Mouse (Mus musculus) forebrain, embryonic 14.5 days (tissue): Measurements from ENCODE around the gene 3110021N24Rik. TPM values are rescaled to one million over a fixed set of nuclear protein-coding genes. Genes with fewer than 3 reads are reported as not detected.

ENCODE experiments used
- ATAC-seq: fragments of 200-750 bp; cut with Nextera tagmentation; 2 replicates; pipeline ENCODE4 v1.8.0; 2017; ENCODE audit warnings: mild to moderate bottlenecking, moderate library complexity
- DNase-seq: peaks from one replicate; pipeline ENCODE4 v3.0.0-alpha.2; 2015; ENCODE audit warnings: low spot score
- H3K27ac ChIP-seq: fragments of 300-500 bp; sonication (generic); 2 replicates; pipeline ENCODE4 v1.5.1; 2014; ENCODE audit warnings: low read depth, mild to moderate bottlenecking, control low read depth, low read length, moderate library complexity
- H3K27me3 ChIP-seq: fragments of 300-500 bp; sonication (generic); replicated peaks from 2 replicates; pipeline ENCODE4 v1.6.1; 2014; ENCODE audit warnings: low read length, control low read depth, mixed read lengths; ENCODE audit not compliant: control insufficient read depth, insufficient read depth
- H3K36me3 ChIP-seq: fragments of 300-500 bp; sonication (generic); 2 replicates; pipeline ENCODE4 v1.6.1; 2014; ENCODE audit warnings: low read length, control low read depth; ENCODE audit not compliant: control insufficient read depth, insufficient read depth
- H3K4me1 ChIP-seq: fragments of 300-500 bp; sonication (generic); 2 replicates; pipeline ENCODE4 v1.6.1; 2014; ENCODE audit warnings: antibody characterized with exemption, low read length, control low read depth; ENCODE audit not compliant: control insufficient read depth, insufficient read depth
- H3K4me2 ChIP-seq: fragments of 300-500 bp; sonication (generic); 2 replicates; pipeline ENCODE4 v1.6.1; 2014; ENCODE audit warnings: mild to moderate bottlenecking, control low read depth, low read length
- H3K4me3 ChIP-seq: fragments of 300-500 bp; sonication (generic); 2 replicates; pipeline ENCODE4 v1.5.1; 2014; ENCODE audit warnings: low read depth, low read length, control low read depth
- H3K9ac ChIP-seq: fragments of 300-500 bp; sonication (generic); 2 replicates; pipeline ENCODE4 v1.6.1; 2014; ENCODE audit warnings: mild to moderate bottlenecking, low read length, control low read depth, moderate library complexity
- H3K9me3 ChIP-seq: fragments of 300-500 bp; sonication (generic); replicated peaks from 2 replicates; pipeline ENCODE4 v1.6.1; 2016; ENCODE audit warnings: low read length, control low read depth, mixed read lengths; ENCODE audit not compliant: control insufficient read depth
- WGBS: fragments of 180-500 bp; shearing (Covaris S2); extraction: QIAGEN DNeasy Blood & Tissue Kit; methylation state at CpG from one replicate; pipeline ENCODE4 v1.1.7; 2014; 5-methylcytosine and 5-hydroxymethylcytosine counted together
- polyA plus RNA-seq: library from polyadenylated mRNA; unstranded; fragments of >200 nt; fragmentation: Nextera tagmentation; extraction: Ambion mirVana; gene quantifications from 2 replicates; pipeline ENCODE4 v1.2.1, GENCODE M21; 2014

Gene 3110021N24Rik
- polyA plus RNA-seq, 1 experiment from 2014 or later: 1.2 TPM

DNA sequence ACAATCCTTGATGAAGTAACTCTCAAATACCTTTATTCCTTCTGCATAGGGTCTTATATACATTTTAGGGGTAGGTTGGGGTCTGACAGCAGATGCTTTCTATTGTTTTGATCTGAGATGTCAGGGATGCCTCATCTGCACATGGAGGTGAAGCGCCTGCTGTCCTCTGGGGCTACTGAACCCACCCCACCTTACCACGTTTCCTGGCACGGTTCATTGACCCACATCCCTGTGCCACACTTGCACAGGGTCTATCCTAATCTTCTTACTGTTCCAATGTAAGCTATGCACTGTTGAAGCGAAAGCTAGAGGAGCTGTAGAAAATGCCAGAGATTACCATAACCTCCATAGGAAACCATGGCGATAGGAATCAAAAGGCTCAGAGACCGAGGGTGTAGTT, 92.1 kb downstream of the 3110021N24Rik start:
- DNase-seq (no peak), ATAC-seq (no peak)
- no peaks in the 10 kb centered on the region for H3K9me3 ChIP-seq
- no peak overlapping the region for H3K27ac ChIP-seq
- no peak overlapping the region for H3K4me2 ChIP-seq
- H3K4me3 ChIP-seq: no peak overlapping the region
- no peaks in the 10 kb centered on the region for H3K27me3 ChIP-seq
- H3K9ac ChIP-seq: no peak overlapping the region
- H3K4me1 ChIP-seq: no peaks in the 10 kb centered on the region
- 71% methylated on average over 6 of the region's 6 CpGs for WGBS
- H3K36me3 ChIP-seq: peaks cover 7% of the 10 kb centered on the region

DNA sequence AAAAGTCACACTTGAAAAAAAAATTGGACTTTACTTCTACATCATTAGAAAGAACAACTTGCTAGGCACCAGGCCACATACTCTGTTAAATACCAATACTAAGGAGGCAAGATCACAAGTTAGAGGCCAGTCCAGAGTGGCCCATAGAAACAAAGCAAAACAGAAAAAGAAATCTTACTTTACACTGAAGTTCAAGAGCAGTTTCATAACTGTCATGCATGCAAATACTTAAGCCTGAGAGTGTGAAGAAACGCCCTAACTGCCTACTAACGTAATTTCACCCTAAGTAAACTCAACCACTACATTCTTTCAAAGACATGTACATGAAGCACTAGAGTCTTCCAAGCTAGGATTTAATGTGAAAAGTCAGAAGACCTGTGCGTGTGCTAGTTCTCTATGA, 106.2 kb downstream of the 3110021N24Rik start:
- H3K36me3 ChIP-seq: peaks cover 81% of the 10 kb centered on the region
- WGBS: 94% methylated on average over 3 of the region's 3 CpGs

DNA sequence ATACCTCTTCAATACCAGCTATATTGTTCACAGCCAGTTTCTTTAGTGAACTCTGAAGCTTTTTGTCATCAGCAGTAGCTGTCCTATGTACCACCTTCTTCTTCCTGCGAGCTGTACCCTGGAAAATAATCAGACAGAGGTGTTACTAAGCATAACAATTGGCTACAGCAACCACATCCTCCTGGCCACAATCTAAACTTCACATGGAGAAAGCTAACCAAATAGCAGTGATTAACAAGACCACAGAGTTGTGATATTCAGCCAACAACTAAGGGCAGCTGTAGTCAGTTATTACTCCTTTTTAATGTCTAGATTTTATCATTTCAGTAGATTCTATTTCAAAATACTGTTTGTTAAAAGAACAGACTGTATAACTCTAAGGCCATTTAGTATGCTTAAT, 106.6 kb downstream of the 3110021N24Rik start:
- Histone ChIP-seq H3K9ac (no peak overlapping the region), H3K4me1 (0 out of 2 replicates have a peak, but pooled peaks cover 4% of the 10 kb centered on the region), H3K9me3 (no peaks in the 10 kb centered on the region), H3K36me3 (peaks cover 77% of the 10 kb centered on the region), H3K27me3 (no peaks in the 10 kb centered on the region), H3K4me2 (no peak overlapping the region), H3K27ac (no peak overlapping the region), H3K4me3 (no peak overlapping the region)
- ATAC-seq (no peak), DNase-seq (no peak)
- WGBS: 97% methylated on average over 1 of the region's 1 CpGs

More for the DNA sequence above, 106.2 kb downstream of the 3110021N24Rik start:
- H3K4me1 ChIP-seq: no peaks in the 10 kb centered on the region
- H3K27me3 ChIP-seq: no peaks in the 10 kb centered on the region
- ATAC-seq (no peak), DNase-seq (no peak)
- H3K4me3 ChIP-seq: no peak overlapping the region
- H3K9ac ChIP-seq: no peak overlapping the region
- no peak overlapping the region for H3K27ac ChIP-seq
- no peak overlapping the region for H3K4me2 ChIP-seq
- H3K9me3 ChIP-seq: no peaks in the 10 kb centered on the region

DNA sequence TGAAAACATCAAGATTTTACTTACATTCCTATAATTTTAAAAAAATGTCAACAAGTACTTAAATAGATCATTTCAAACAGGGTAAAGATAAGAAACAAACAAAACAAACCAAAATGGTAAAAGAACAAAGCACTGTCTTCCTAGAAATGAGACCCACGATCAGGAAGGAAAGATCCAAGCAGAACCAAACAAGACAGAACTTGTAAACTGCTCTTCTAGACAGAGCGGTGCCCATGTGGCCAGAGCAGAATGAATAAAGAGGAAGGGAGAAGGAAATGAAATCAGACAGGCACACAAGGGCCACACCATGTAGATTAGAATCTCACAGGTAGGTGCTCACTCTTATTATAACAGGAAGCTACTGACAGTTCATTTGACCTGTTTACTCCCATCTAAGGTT, 107.2 kb downstream of the 3110021N24Rik start:
- 97% methylated on average over 2 of the region's 2 CpGs for WGBS
- H3K27me3 ChIP-seq: no peaks in the 10 kb centered on the region
- no peaks in the 10 kb centered on the region for H3K9me3 ChIP-seq
- no peak overlapping the region for H3K4me2 ChIP-seq
- no peak for ATAC-seq
- H3K36me3 ChIP-seq: peaks cover 74% of the 10 kb centered on the region
- no peak for DNase-seq
- no peak overlapping the region for H3K9ac ChIP-seq
- H3K4me3 ChIP-seq: no peak overlapping the region
- peaks cover 6% of the 10 kb centered on the region for H3K4me1 ChIP-seq
- no peak overlapping the region for H3K27ac ChIP-seq

DNA sequence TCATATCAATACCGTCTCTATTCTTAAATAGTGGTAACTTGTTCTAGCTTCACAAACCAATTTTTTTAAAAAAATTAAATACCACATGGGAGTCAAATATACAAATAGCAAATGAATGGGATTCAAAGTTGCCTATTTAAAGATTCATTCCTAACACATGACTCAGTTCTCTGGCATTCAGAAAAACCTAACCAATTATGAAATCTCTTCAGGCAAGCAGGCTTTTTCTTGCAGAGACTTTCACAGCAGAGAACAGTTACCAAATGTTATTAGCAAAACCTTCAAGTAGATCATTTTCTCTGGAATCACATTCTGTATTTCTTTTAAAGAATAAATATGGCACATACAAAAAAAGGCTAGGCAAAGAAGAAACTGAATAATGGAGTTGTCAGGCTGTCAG, 111.2 kb downstream of the 3110021N24Rik start:
- Histone ChIP-seq H3K36me3 (peaks cover 39% of the 10 kb centered on the region), H3K4me1 (peaks cover 20% of the 10 kb centered on the region), H3K27me3 (no peaks in the 10 kb centered on the region), H3K4me3 (no peak overlapping the region), H3K9me3 (no peaks in the 10 kb centered on the region), H3K9ac (no peak overlapping the region; the same call in 1 of the 2 replicates), H3K4me2 (peak overlapping the region; percentile 67; the same call in 1 of the 2 replicates), H3K27ac (no peak overlapping the region)
- DNase-seq (no peak), ATAC-seq (no peak)
- 89% methylated on average over 1 of the region's 1 CpGs for WGBS

Other genes starting within 250 kb of the 3110021N24Rik start
- 97.5 and 110 TPM in 2 replicates for gene Prpf38a, start 140.3 kb upstream of the 3110021N24Rik start, polyA plus RNA-seq
- 3.3 and 3.4 TPM in 2 replicates for gene Orc1, start 140.2 kb upstream of the 3110021N24Rik start, polyA plus RNA-seq
- 16.5 and 17.3 TPM in 2 replicates for gene Cc2d1b, start 99.7 kb upstream of the 3110021N24Rik start, polyA plus RNA-seq
- gene Zfyve9, start 61.1 kb downstream of the 3110021N24Rik start, polyA plus RNA-seq: 4.9 and 6.8 TPM in 2 replicates
- gene Btf3l4, start 114.0 kb downstream of the 3110021N24Rik start, polyA plus RNA-seq: 257 and 287 TPM in 2 replicates
- gene Txndc12, start 115.0 kb downstream of the 3110021N24Rik start, polyA plus RNA-seq: 92.3 and 94.3 TPM in 2 replicates
- 32.6 and 35.4 TPM in 2 replicates for gene Kti12, start 128.1 kb downstream of the 3110021N24Rik start, polyA plus RNA-seq
- 0.86 and 2.3 TPM in 2 replicates for gene A730015C16Rik, start 129.0 kb downstream of the 3110021N24Rik start, polyA plus RNA-seq
- gene Rab3b, start 159.4 kb downstream of the 3110021N24Rik start, polyA plus RNA-seq: 79.7 and 87.4 TPM in 2 replicates